Mouse (Mus musculus) T-helper 1 cell (primary cell): Measurements from ENCODE around the gene Ppm1k.
"Not testable (repeated sequence)": the region's sequence is repeated elsewhere in the genome, so short reads cannot be mapped to it uniquely, and the experiment has no call there.

ENCODE experiments used
- in situ Hi-C: fragments of 300-600 bp; cut with MboI, MseI; formaldehyde crosslinking; loops from one replicate; pipeline ENCODE4 v1.15.1; 2025; ENCODE audit warnings: high pct_unique_total_duplicates

Ppm1k gene

DNA sequence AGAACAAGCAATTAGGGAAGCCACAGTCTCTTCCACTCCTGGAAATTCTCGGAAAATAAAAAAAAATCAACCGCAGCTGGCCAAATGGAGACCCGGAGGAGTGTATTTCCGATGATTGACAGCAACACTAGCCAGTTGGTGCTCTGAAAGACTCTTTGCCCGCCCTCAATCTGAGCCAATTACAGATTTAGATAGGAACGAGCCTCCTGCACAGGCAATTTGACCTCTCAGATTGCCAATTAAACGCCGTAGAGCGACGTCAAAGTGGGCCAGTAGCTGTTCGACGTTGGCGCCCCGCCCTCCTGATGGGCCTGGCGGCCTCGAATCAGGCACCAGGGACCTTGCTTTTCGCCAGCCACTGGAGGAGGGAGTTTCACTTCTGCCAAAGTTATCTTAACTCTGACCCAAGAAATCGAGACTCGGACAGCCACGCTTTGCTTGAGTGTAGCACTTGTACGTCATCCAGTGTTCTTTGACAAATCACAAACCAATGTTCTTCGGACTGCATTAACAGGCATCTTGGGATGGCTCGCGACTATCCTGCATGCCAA is at the start of gene Ppm1k:
TSS of gene Ppm1k (minus strand) at position 83 of the 551 bp plus-strand sequence.
- in situ Hi-C loops, result loop anchor here (5.0 to 10.0 kb wide), 3 partner anchors 611 to 818 kb away; partner anchors contain the start of genes Nt5c3 and Vmn1r4

DNA sequence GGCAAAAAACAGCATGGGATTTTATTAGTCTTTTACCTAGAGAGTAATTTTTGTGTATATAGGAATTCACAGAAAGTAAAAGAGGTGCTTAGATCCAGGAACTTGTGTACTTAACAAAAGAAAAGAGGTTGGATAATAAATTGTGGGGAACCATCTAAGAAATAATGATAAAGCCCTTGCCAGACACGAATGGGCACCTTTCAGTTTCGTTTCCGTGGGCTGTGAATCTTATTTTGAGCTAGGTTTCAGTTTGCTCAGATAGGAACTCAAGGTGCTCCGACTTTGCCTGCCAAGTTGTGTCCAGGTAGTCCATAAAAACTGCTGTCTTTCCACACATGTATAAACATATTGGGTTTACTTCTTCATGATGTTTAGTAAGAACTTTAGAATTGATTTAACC is 47.1 kb upstream of the Ppm1k start:
- in situ Hi-C loops, result no loop called here

DNA sequence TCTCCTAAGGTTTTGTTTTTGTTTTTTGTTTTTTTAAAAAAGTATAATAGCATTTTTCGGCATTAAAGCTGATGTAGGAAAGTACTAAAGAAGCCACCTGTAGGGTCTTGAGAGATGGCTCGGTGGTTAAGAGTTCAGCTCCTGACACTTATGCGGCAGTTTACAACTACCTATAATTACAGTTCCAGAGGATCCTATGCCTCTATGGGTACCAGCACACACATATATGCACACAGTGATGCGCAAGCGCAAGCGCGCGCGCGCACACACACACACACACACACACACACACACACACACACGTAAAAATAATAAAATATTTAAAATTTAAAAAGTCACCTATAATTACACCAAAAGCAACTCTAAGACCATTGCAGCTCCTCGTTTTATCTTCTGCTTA is 46.3 kb upstream of the Ppm1k start:
- in situ Hi-C loops, result no loop called here

DNA sequence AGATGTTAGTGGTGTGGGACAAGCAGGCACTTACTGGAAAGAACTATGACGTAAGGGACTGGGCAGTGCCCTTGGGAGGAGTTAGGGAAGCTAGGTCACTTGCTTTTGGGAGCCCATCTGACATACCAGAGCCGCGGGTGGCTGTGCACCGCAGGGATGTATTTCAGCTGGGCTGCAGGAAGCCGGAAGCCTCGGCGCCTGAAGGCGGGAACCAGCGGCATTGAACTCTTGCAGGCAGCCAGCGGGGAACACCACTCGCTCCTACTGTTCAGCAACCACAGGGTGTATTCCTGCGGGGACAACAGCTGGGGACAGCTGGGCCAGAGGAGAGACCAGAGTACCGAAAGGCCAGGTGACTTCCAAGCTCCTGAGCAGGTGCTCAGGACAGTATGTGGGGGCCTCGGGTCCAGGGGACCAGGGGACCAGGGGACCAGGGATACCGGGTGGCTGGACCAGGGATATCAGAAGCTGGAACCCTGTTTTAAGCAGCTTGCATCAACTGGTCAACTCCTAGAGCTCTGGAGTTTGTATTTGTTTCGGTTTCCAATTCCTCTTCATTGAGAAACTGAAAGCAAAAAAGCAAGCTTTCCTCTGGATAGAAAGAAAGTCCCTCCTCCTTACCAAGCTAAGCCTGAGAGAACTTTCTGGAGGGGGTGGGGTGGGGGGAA is 45.7 kb upstream of the Ppm1k start, which contains the start of gene Herc6:
TSS of gene Herc6 (plus strand) at position 120 of the 668 bp plus-strand sequence.
- in situ Hi-C loops, result no loop called here

DNA sequence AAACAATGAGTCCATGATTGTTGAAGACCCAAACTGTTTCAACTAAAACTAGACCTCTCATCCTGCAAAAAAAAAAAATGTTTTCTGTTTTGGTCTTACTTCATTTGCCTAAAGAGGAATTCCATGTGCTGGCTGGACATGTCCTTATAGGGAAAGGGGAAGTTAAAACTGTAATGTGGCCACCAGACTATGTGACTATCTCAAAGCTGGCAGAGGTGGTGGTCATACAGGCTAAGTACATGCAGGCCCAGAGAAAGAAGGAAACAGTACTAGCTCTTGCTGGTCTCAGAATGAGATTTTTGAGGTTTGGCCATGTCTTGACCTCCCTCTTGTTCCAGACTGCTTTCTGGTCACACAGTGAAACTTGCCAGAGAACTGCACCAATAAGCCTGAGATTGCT is 36.3 kb upstream of the Ppm1k start:
- in situ Hi-C loops, result loop anchor here (5.0 to 10.0 kb wide), 2 partner anchors 647 to 764 kb away; partner anchors contain the start of genes Nt5c3 and Vmn1r4

DNA sequence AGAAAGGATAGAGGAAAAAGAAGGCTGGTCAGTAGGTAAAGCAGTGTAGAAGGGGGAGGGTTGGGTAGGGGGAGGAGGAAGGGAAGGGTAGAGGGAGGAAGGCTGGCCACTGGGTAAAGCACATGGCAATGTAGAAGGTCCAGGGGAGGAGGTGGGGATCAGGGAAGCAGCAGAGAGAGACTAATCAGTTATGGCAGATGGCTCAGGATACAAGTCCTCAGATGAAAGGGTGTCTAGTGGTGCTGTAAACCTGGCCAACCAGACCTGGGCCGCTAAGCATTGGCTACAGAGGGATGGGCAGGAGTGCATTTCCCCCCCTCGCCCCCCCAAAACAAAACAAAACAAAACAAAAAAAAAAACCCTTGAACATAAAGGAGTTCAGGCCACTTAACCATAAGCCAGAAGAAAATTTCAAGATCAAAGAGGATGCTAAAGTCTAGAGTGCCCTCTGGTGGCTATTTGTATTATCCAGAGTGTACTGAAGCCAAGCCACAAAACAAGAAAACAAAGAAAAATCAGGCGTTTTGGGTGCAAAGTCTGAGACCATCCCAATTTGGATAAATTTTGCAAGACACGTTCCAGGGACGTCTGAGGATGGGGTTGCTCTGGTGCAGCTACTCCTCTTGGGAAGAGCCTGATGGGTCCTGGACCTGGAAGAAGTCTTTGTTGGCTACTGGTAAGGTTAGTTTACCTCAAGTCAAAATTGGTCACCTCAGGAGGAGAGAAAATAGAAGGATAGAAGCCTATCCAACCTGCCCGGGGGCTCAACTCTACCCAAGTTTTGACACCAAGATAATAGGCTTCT is 35.1 kb upstream of the Ppm1k start:
- in situ Hi-C loops, result loop anchor here (5.0 to 10.0 kb wide), 2 partner anchors 646 to 763 kb away; partner anchors contain the start of genes Nt5c3 and Vmn1r4

DNA sequence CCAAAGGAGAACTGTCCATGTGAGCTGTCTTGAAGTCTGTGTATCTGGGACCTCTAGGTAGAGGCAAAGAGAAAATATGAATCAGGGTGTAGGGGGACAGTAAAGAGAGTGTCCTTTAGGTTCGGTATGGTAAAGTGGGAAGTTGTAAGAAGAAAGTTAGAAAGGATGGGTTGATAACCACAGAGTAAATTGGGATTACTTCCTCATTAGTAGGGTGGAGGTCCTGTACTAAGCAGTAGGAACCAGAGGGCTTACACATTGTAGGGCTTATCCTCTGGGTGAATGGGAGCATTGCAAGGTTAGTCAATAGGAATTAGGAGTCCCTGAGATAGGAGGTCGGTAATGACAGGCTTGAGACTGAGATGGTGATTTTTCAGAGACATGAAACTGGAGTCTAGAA is 32.4 kb upstream of the Ppm1k start:
- in situ Hi-C loops, result no loop called here

DNA sequence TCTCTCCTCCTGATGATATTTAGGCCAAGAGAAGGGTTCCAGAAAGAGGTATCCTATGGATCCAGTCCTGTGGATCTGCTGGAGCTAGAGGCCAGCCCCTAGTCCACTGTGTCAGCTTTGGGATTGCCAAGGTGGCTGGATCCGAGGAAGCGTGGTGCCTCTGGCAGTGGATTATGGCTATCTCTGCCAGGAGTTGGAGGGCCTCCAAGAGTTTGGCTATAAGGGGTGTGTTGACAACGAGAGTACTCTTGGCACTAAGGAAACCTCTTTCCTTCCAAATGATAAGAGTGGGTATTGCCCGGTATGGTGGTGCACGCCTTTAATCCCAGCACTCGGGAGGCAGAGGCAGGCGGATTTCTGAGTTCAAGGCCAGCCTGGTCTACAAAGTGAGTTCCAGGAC is 30.2 kb upstream of the Ppm1k start:
- in situ Hi-C loops, result no loop called here

DNA sequence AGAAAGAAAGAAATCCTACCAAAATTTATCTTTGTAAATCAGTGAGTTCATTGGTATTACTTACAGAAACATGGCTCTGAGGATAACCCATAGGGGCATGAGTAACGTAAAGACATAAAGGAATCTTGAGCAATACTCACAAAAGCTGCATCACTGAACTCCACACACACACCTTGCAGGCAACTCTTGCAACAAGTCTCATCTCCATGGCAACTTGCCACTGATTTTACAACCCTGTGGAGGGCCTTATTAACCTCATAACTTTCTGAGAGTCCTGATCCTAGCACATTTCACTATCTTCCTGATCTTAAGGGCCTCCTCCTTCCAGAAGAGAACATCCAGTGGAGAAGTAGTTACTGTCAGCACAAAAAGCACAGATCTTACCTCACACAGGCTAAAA is 28.2 kb upstream of the Ppm1k start:
- in situ Hi-C loops, result no loop called here

DNA sequence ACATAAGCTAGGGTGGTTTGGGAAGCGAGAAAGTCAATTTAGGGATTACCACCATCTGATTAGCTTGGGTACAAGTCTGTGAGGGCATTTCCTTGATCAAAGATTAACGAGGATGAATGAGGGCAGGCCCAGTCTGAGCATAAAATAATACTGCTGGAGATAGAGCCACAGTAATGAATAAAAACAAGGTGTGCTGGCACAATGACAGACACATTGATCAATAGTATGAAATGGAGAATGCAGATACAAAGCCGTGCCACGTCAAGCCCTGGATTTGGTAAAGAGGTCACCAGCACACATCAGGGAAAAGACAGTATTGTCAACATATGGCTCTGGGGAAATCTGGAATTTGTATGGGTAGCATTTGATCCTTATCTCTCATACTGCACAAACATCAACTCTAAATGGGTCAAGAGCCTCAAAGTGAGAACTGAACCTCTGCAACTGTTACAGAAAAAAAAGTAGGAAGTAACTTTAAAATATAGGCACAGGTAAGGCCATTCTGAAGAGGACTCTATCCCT is 22.6 kb upstream of the Ppm1k start:
- in situ Hi-C loops, result no loop called here

DNA sequence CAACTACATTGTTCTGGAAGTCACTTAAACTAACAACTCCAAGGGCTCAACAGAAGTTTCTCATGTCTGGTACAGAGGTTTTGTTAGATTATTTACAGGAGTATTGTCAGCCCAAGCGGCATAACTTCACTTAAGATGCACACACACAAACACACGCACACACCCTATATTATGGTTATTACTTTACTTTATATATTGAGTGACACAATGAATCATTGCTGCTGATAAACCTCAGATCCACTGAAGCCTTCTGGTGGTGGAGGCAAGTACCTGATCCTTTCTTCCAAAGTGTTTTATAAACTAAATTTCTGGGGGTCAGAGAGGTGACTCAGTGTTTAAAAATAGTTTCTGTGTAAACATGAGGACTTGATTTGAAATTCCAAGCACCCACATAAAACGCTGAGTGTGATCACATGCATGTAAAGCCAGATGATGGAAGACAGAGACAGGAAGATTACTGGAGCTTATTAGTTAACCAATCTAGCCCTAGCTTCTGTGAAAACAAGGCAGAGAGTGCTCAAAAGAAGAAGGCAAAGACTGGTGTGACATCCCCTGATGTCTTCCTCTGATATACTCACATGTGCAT is 16.0 kb upstream of the Ppm1k start:
- in situ Hi-C loops, result no loop called here

DNA sequence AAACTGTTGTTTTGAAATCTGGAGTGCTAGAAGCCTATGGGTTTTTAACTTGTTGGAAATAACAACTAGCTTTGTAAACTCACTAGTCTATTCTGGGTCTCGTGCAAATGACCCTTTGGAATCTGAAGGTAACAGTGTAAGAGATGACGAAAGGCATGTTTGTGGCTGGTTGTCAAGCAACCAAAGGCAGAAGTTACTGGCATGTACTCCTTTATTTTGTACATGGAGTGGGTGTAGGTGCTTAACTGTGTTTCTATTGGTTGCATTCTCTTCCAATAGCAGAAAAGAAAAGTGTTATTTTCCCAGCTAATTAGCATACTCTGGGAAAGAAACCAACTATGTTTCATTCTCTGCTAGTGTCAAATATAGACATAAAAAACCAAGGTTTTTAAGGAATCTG is 9.6 kb upstream of the Ppm1k start:
- in situ Hi-C loops, result no loop called here

DNA sequence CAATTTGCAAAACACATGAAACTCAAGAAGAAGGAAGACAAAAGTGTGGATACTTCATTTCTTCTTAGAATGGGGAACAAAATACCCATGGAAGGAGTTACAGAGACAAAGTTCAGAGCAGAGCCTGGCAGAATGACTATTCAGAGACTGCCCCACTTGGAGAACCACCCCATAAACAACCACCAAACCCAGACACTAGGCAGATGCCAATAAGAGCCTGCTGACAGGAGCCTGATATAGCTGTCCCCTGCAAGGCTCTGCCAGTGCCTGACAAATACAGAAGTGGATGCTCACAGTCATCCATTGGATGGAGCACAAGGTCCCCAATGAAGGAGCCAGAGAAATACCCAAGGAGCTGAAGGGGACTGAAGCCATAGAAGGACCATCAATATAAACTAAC is 8.3 kb upstream of the Ppm1k start:
- in situ Hi-C loops, result not testable (repeated sequence)

DNA sequence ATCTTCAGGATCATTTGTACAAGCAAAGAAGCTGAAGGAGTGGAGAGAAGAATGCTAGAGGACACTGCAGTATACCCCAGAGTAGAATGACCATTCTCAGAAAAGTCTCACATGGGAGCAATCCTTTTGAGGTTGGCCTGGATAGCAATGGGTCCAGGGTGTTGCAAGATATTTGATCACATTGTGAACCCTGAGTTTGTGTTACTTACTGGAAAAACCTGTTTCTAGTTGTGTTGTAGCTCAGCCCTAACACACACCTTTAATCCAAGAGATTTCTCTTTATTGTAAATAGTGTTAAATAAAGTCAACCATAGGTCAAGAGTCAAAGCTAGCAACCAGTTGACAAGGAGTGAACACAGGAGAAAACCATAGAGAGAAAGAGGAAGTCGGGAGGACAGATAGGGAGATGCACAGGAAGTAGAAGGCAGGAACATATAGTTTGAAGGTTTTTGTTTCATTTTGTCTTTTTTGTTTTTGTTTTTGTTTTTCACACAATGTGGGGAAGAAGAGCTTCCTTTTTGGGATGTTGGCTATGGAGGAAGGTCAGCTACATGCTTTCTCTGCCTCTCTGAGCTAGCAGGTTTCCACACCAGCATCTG is 6.6 kb upstream of the Ppm1k start:
- in situ Hi-C loops, result no loop called here

DNA sequence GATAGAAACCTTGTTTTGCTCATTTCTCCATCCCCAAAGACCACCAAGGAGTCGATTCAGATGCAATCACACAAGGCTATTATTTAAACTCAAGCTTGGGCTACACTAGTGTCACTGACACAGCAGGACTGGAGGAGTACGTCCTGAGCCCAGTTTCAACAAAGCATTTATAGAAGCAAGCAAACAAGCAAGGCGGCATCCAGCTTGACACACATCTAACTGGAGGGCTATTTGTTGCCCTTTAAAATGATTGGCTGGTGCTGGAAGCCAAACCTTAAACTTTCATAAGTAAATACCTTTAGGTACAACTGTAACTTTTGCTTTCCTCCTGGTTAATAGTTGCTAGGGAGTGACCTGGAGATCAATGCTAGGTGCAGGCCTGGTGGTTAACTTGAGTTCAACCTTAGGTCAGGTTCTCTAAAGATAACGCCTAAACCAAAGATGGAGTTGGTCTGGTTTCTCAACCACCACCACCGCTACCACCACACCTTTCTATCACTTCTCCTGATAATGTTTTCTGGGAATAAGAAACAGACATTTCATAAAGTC is 5.8 kb upstream of the Ppm1k start:
- in situ Hi-C loops, result no loop called here

DNA sequence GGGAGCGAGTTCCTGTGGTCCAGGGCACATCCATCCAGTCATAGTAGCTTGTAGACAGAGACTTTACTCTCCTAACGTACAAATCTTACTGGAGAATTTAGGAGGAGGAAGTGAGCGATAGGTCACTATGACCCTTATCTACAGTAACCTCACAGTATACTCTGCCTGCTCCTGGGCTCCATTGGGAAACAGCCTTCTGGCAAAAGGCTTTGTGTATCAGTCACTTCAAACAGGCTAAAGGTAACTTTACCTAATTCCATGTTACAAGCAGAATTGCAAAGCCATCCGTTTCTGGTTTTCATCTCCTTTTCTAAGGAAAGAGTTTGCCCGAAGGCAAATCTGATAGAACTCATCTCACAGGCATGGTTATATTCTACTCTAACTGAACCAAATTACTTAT is 2.6 kb upstream of the Ppm1k start:
- in situ Hi-C loops, result loop anchor here (5.0 to 10.0 kb wide), 3 partner anchors 613 to 821 kb away; partner anchors contain the start of genes Nt5c3 and Vmn1r4

DNA sequence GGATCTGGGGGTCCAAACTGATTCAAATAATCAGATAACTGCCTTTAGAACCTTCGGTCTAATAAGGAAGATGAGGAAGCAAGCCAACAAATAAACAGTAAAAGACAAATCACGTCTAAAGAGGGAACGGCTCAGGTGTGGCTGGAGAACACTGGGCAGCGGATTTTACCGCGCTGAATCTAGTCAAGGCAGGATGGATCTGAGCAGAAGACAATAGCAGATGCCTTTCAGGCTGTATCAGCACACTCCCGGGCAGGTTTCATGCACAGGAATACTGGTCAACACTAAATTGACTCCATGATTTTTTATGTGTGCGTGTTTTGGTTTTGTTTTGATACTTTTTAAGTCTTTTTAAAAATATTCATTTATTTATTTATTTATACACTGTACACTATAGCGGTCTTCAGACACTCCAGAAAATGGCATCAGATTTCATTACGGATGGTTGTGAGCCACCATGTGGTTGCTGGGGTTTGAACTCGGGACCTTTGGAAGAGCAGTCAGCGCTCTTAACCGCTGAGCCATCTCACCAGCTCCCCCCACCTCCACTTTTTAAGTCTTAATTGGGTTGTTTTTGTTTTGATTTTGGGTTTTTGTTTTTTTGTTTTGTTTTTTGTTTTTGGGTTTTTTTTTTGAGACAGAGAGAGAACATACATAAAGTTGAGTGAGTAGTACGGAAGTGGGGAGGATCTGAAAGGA is 852 bp upstream of the Ppm1k start:
- in situ Hi-C loops, result loop anchor here (5.0 to 10.0 kb wide), 3 partner anchors 611 to 819 kb away; partner anchors contain the start of genes Nt5c3 and Vmn1r4

DNA sequence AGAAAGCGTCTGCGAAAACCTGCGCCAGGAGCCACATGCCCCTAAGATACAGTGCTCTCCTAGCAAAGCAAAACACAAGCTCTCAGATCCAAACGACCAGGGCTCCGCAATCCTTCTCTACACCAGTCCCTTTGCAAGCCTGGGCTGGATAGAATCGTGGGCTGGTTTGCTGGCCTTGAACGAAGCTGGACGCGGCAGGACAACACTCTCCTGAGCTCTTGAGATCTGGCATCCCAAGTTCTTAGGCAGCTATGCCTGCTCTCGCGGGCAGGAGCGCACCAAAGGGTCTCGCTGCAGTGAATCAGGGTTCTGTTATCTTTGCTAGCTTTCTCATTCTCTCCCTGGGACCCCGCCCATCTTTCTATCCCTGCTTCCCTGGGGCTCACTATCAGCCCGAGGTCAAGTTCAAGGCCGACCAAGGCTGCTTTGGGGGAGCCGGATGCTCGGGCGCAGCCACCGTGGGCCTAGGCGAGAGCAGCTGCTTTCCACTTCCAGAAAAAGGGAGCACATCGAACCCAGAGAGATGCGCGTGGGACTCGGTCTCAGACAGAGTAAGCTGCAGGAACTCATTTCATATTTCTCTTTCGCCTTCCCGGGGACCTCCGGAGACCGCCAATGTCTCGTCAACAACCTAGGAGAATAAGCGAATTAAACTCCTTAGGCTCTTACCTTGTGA is 519 bp downstream of the Ppm1k start:
- in situ Hi-C loops, result loop anchor here (5.0 to 10.0 kb wide), 3 partner anchors 610 to 817 kb away; partner anchors contain the start of genes Nt5c3 and Vmn1r4

DNA sequence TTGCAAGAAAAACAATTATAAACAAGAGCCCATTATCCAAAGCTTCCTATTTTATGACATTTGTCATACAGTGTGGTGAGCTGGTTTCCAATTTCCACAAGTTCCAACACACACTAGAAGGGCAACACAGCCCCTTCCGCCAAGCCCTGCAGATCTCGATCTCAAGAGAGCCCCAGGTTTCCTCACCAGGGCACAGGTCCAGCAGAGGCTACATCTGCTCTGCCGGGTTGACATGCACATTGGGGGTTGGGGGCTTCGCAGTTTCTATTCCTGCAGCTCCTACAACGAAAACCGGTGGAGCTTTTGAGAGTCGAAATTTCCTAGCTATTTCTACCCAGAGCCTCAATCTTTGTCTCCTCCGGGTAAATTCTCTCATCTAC is 1.0 kb downstream of the Ppm1k start:
- in situ Hi-C loops, result loop anchor here (10.0 kb wide), 2 partner anchors 609 to 729 kb away; partner anchors contain the start of genes Nt5c3 and Vmn1r4

DNA sequence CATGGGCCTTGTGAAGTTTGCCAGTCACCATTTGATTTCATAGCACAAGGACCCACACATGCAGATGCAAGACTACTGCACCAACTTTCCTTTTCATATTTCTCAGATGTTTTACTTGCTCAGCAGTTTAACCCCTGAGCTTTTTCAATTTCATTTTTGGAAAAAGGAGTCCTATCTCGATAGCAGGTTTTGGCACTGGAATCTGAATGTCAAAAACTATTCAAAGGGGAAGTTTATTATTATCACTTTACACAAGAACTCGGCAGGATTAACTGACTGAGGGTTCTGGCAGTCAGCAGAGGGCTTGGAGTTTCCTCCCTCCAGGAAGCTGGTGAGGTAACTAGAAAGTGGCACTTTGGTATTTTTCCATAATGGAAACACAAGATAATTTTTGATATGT is 1.9 kb downstream of the Ppm1k start:
- in situ Hi-C loops, result loop anchor here (10.0 kb wide), 2 partner anchors 609 to 729 kb away; partner anchors contain the start of genes Nt5c3 and Vmn1r4
